Mouse (Mus musculus): ENCODE measurements around the gene Eed. TPM values are rescaled to one million over a fixed set of nuclear protein-coding genes. Genes with fewer than 3 reads are reported as not detected.

Eed gene
- 185 TPM for polyA plus RNA-seq (2017; shearing (Covaris generic))

GRCm38 (mm10) chr7:89980485-89981422 is at the start of gene Eed:
Gene Eed, minus strand, starts transcription at chr7:89980983.

DNA sequence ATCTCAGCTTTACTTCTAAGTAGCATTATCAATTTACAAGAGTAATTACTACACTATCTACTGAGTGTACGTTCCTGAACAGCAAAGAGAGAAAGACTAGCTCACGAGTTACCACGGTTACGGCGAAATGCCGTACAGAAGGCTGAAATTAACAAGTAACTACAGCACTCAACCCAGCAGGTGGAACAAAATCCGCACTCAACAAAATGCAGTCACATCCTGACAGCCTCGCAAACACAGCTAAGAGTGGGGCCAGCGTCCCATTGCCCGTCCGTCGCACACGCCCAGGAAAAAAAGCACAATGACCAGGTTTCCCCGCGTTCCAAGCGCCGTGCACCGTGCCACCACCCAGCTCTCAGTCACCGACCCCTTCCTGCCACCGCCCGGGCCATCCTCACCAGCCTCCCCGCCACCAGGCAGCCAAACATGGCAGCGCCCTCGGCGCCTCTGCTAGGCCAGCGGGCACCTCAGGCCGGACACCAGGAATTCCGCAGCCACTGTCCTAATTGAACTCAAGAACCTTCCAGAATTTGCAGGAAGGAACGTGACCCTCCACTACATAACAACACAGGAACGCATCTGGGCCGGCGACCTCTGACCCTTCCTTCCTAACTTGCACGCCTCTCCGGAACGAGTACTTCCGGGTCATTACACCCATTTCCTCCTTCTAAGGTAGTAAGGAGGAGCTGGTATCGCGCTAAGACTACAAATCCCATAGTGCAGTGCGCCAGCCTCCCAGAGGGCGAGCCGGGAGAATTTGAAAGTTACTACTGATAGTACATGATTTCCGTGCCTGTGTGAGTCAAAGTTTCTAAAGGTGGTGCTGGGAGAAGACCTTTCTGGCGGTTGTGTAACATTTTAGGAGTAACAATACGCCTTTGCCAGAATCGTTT is 40.0 kb downstream of the Eed start, which contains the start of gene Hikeshi:
Hikeshi (minus strand) TSS at position 634 of the 893 bp plus-strand sequence.

Other genes starting within 250 kb of the Eed start
- 0.16 TPM for gene Ccdc81, start 77.4 kb downstream of the Eed start, polyA plus RNA-seq (2017; shearing (Covaris generic))
- 64.6 TPM for gene Hikeshi, start 39.8 kb downstream of the Eed start, polyA plus RNA-seq (2017; shearing (Covaris generic))
- 44.7 TPM for gene Picalm, start 149.2 kb upstream of the Eed start, polyA plus RNA-seq (2017; shearing (Covaris generic))